Mouse (Mus musculus): Measurements from ENCODE around the gene Nfya. TPM values are rescaled to one million over a fixed set of nuclear protein-coding genes. Genes with fewer than 3 reads are reported as not detected.
A peak's percentile ranks its signal among the peaks of the same experiment; 100 is the strongest.

Gene Nfya
- total and polyA plus RNA-seq, 3 experiments, result 26.9 to 44.2 (median 29.3) TPM

DNA sequence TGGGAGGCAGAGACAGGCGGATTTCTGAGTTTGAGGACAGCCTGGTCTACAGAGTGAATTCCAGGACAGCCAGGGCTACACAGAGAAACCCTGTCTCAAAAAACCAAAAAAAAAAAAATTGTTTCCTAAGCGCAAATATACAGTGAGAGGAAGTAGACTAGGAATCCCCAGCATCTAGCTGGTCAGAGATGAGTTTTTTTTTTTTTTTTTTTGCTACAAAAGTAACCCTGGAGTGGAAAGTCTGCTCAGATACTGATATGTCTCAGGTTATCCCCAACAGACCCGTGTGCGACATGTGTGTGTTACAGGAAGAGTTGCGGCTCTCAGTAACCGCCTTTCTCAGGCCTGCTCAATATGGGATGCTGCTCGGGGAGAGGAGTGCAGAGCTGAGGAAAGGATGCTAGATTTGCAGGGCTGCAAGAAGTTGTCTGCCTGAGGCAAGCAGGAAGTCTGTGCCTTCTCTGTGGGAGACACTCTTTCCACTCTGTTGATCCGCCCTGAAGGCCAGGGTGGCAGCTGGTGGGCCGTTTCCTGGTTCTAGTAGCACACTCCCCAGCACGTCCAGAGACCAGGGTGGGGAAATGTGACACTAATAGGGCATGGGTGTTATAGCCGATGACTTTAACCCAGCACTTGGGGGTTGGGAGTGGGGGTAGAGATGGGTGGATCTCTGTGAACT is 18.3 kb upstream of the Nfya start:
- no peak overlapping the region for H3K27ac ChIP-seq (ENCODE audit: insufficient read depth, low read depth)
- H3K27me3 ChIP-seq (replicated peaks), result no peaks in the 10 kb centered on the region
- dilution Hi-C loops (cut with MboI; ENCODE audit: extremely low pct_ligation_motif_present, extremely low pct_unique_long_range_greater_than_20kb, low sequenced_read_pairs), result no loop called here
- no peak overlapping the region for H3K4me3 ChIP-seq (replicated peaks in 1 of 3; ENCODE audit: low read depth in 2 of 3, low read length in 2 of 3, poor library complexity in 1 of 3)
- TF ChIP-seq POLR2AphosphoS2 (IDR thresholded peaks at IDR 0.05; ENCODE audit: low read depth, low read length) (no peak), ZNF384 (IDR thresholded peaks at IDR 0.05; ENCODE audit: low read depth, low read length) (peak; percentile 62)
- no peaks in the 10 kb centered on the region for H3K79me2 ChIP-seq (replicated peaks; ENCODE audit: control insufficient read depth, extremely low read depth, insufficient read depth, poor library complexity, severe bottlenecking)
- peaks cover 0 to 3% of the 10 kb centered on the region in 2 experiments for H3K36me3 ChIP-seq (replicated peaks in 1 of 2; ENCODE audit: control insufficient read depth in 1 of 2, insufficient read depth in 1 of 2, low read length in 1 of 2)
- no peak for DNase-seq (ENCODE audit: extremely low read depth)
- peaks cover 0 to 38% of the 10 kb centered on the region in 2 experiments; a peak in 3 of 4 replicates for H3K4me1 ChIP-seq (ENCODE audit: control insufficient read depth in 1 of 2, insufficient read depth in 2 of 2)
- H3K9ac ChIP-seq (ENCODE audit: insufficient read depth, low read depth), result no peak overlapping the region
- H3K9me3 ChIP-seq (replicated peaks; ENCODE audit: low read length), result no peaks in the 10 kb centered on the region
- H3K4me2 ChIP-seq (ENCODE audit: insufficient read depth, low read depth, poor library complexity, severe bottlenecking), result no peak overlapping the region
- in situ Hi-C loops (cut with MboI; ENCODE audit: low pct_ligation_motif_present, low pct_unique_long_range_greater_than_20kb, low sequenced_read_pairs), result no loop called here

- dilution Hi-C loops (cut with MboI; ENCODE audit: extremely low pct_ligation_motif_present, extremely low pct_unique_long_range_greater_than_20kb, low sequenced_read_pairs) (no loop called here), in situ Hi-C loops (cut with MboI; ENCODE audit: low pct_ligation_motif_present, low pct_unique_long_range_greater_than_20kb, low sequenced_read_pairs) (no loop called here)
Measured at GRCm38 (mm10) chr17:48426991-48427750, 17.5 kb upstream of the Nfya start.

DNA sequence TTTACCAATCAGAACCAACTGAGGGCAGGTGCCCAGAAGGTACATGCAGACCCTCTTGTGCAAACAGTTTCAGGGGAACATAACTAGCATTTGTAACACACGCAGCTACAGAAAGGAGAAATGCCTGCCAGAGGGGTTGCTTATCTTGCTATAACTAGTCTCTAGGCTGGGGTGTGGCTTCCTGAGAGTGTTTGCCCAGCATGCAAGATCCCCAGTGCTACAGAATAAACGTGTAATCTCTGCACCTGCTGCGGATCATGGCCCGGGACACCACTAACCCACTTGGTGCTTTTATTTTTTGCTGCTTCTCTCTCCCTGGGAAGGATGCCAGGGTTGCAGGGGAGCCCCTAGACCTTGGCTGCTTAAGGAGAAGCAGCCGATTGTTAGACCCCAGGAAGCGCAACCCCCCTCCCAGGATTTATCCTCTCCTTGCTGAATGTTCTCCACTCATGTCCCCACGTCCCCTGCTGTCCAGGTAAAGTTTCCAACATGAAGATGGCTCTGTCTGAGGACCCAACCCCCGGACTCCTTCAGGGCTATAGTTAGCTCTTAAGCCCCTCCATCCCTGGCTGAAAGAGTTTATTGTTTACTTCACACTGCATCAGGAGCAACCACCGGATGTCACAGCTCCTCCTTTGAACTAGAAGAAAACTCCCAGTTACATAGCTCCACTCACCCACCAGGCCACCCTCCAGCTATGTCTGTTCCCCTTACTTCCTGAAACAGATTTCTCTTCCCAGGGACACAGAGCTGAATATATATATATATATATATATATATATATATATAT is 16.3 kb upstream of the Nfya start:
- no peak for TF ChIP-seq CHD2 (IDR thresholded peaks at IDR 0.05; ENCODE audit: low read length)
- TF ChIP-seq BHLHE40 (IDR thresholded peaks at IDR 0.05; ENCODE audit: low read depth, low read length), result no peak
- no peak for TF ChIP-seq POLR2AphosphoS2 (IDR thresholded peaks at IDR 0.05; ENCODE audit: low read depth, low read length)
- Histone ChIP-seq H3K9me3 (replicated peaks; ENCODE audit: low read length) (no peaks in the 10 kb centered on the region), H3K36me3 (replicated peaks in 1 of 2; ENCODE audit: control insufficient read depth in 1 of 2, insufficient read depth in 1 of 2, low read length in 1 of 2) (peaks cover 0 to 10% of the 10 kb centered on the region in 2 experiments), H3K4me3 (replicated peaks in 1 of 3; ENCODE audit: low read depth in 2 of 3, low read length in 2 of 3, poor library complexity in 1 of 3) (no peak overlapping the region), H3K27ac (ENCODE audit: insufficient read depth, low read depth) (no peak overlapping the region), H3K9ac (ENCODE audit: insufficient read depth, low read depth) (no peak overlapping the region), H3K27me3 (replicated peaks) (no peaks in the 10 kb centered on the region), H3K4me2 (ENCODE audit: insufficient read depth, low read depth, poor library complexity, severe bottlenecking) (no peak overlapping the region), H3K79me2 (replicated peaks; ENCODE audit: control insufficient read depth, extremely low read depth, insufficient read depth, poor library complexity, severe bottlenecking) (no peaks in the 10 kb centered on the region), H3K4me1 (ENCODE audit: control insufficient read depth in 1 of 2, insufficient read depth in 2 of 2) (peaks cover 0 to 35% of the 10 kb centered on the region in 2 experiments; a peak in 3 of 4 replicates)
- dilution Hi-C loops (cut with MboI; ENCODE audit: extremely low pct_ligation_motif_present, extremely low pct_unique_long_range_greater_than_20kb, low sequenced_read_pairs) (no loop called here), in situ Hi-C loops (cut with MboI; ENCODE audit: low pct_ligation_motif_present, low pct_unique_long_range_greater_than_20kb, low sequenced_read_pairs) (no loop called here)
- DNase-seq (ENCODE audit: extremely low read depth), result no peak

More at GRCm38 (mm10) chr17:48426991-48427750, 17.5 kb upstream of the Nfya start:
- no peak for DNase-seq (ENCODE audit: extremely low read depth)
- Histone ChIP-seq H3K9ac (ENCODE audit: insufficient read depth, low read depth) (no peak overlapping the region), H3K9me3 (replicated peaks; ENCODE audit: low read length) (no peaks in the 10 kb centered on the region), H3K36me3 (replicated peaks in 1 of 2; ENCODE audit: control insufficient read depth in 1 of 2, insufficient read depth in 1 of 2, low read length in 1 of 2) (peaks cover 0 to 3% of the 10 kb centered on the region in 2 experiments), H3K27me3 (replicated peaks) (no peaks in the 10 kb centered on the region), H3K4me1 (ENCODE audit: control insufficient read depth in 1 of 2, insufficient read depth in 2 of 2) (peaks cover 0 to 35% of the 10 kb centered on the region in 2 experiments; a peak in 3 of 4 replicates), H3K4me2 (ENCODE audit: insufficient read depth, low read depth, poor library complexity, severe bottlenecking) (no peak overlapping the region), H3K4me3 (replicated peaks in 1 of 3; ENCODE audit: low read depth in 2 of 3, low read length in 2 of 3, poor library complexity in 1 of 3) (no peak overlapping the region), H3K79me2 (replicated peaks; ENCODE audit: control insufficient read depth, extremely low read depth, insufficient read depth, poor library complexity, severe bottlenecking) (no peaks in the 10 kb centered on the region), H3K27ac (ENCODE audit: insufficient read depth, low read depth) (no peak overlapping the region)
- TF ChIP-seq ELF1 (IDR thresholded peaks at IDR 0.05; ENCODE audit: low read depth, low read length), result no peak
- no peak for TF ChIP-seq SIN3A (IDR thresholded peaks at IDR 0.05; ENCODE audit: low read length)
- no peak for TF ChIP-seq GABPA (IDR thresholded peaks at IDR 0.05; ENCODE audit: insufficient replicate concordance, low read depth, low read length)
- TF ChIP-seq RAD21 (IDR thresholded peaks at IDR 0.05; ENCODE audit: low read depth, low read length), result no peak
- no peak for TF ChIP-seq KAT2A (IDR thresholded peaks at IDR 0.05; ENCODE audit: insufficient replicate concordance, low read length)
- TF ChIP-seq USF1 (IDR thresholded peaks at IDR 0.05; ENCODE audit: low read depth, low read length), result no peak
- TF ChIP-seq NRF1 (IDR thresholded peaks at IDR 0.05; ENCODE audit: low read depth, low read length), result no peak
- no peak for TF ChIP-seq ZMIZ1 (IDR thresholded peaks at IDR 0.05; ENCODE audit: low read depth, low read length)
- TF ChIP-seq ZKSCAN1 (IDR thresholded peaks at IDR 0.05; ENCODE audit: borderline replicate concordance, low read depth, low read length), result no peak
- no peak for TF ChIP-seq CHD2 (IDR thresholded peaks at IDR 0.05; ENCODE audit: low read length)
